Mouse (Mus musculus) left cerebral cortex, adult 18-20 months (tissue): ENCODE measurements at regions not wholly inside any gene's neighbourhood (a gene's known extent, or its start where the extent isn't known, plus 50 kb on each side); places are given as distances from the start of the nearest gene placed in this dataset.

Source experiments
- DNase-seq, 2 experiments: peaks; one replicate each; pipeline ENCODE4 v3.0.0; 2021 to 2022; ENCODE audit warnings: low spot score in 2 of 2, mixed read lengths in 1 of 2

DNA sequence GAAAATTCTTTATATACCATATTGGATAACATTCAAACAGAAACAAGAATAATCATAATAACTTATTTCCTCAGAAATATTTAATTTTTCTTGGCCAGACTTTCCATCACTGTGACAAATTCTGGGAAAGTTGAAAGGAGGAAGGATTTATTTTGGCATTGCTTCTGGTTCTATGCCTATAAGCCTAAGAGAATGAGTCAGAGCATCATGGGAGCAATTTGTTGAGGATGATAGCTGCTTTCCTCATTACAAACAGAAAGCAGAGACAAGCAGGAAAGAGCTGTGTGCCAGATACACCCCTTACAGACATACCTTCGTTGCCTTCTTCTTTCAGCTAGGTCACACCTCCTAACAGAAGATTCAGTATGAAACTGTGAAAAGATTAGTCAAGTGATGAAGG is 115.3 kb downstream of the Rgs21 start:
- DNase-seq, result no peak

DNA sequence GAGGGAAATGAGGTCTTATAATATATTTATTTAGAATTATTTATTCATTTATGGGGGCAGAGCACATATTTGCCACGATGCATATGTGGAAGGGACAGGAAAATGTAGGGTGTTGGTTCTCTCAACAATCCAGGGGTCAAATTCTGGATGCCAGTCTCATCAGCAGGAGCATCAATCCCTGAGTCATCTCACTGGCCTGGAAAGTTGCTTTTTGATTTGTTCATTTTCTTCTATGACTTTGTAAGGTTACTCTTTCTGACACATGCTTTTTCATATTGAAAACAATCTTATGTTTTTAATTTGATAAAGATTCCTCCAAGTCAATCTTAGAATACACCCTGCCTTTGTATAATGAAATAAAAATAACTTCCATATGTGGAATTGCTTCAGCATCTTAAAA is 115.7 kb downstream of the Rgs21 start:
- DNase-seq, result no peak

DNA sequence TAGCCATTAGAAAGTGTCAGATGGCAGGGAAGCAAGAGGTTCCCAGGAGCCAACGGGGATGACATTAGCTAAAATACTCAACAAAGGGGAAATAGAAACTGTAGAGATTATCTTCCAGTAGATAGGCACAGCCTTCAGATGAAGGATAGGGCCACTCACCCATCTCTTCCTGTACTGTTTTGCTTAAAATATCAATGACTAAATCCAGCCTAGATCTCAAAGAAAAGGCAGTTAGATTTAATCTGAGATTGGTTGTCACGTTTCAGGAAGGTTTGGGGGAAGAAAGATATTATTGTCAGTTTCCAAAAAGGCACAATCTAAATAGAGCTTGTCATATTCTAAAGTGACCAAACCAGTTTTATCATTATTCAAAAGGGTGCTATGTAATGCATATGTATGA is 130.8 kb downstream of the Rgs21 start:
- DNase-seq, result no peak

GRCm38 (mm10) chr1:144432816-144433215 is 134.7 kb downstream of the Rgs21 start:
- DNase-seq, result no peak

DNA sequence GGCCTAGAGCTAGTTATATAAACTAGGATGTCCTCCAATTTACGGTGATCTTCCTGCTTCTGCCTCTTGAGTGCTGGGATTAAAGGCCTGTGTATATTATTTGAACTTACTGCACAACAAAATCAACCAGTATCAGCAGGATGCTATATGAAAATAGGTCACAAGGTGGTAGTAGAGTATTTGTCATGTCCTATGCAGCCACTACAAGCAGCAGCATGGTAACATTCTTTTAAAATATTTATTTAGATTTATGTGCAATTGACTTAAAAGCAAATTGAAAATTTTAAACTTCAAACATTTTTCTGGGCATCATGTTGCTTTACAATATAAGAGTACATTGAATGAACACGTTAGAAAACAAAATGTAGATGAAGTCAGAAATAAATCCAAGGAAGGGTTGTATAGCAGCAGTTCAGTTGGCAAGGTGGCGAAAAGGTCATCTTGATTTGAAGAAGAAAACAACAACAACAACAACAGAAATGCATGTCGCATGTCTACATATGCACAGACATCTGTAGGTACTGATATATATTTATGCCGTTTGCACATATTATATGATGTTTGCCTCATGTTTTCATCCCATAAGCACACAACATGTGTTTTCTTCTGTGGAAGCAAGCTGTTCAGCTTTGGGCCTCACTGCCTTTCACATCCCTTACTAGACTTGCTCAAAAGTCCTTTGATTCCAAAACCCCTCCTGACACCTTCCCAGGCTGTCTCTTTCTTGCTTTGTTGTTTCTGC is 135.8 kb downstream of the Rgs21 start:
- DNase-seq, result no peak

DNA sequence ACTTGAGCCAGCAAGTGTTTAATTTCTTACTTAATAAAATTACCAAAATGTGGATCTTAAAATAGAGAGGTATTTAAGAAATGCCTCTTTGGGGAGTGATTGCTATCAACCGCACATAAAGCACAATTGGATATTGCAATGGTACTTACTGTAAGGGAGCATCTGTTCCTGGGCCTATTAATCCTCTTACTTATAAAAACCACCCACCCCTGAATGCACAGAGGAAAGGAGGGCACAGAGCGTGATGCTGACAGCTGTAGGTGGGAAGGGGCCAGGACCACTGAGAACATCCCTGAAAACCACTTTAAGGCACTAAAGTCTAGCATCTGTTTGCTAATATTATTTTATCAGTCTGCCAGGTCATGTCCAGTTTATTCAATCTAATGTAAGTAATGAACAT is 146.1 kb downstream of the Rgs21 start:
- DNase-seq, result no peak

GRCm38 (mm10) chr1:144406387-144407383 is 157.6 kb upstream of the Rgs1 start:
- peak; percentile 90 to 92 for DNase-seq

DNA sequence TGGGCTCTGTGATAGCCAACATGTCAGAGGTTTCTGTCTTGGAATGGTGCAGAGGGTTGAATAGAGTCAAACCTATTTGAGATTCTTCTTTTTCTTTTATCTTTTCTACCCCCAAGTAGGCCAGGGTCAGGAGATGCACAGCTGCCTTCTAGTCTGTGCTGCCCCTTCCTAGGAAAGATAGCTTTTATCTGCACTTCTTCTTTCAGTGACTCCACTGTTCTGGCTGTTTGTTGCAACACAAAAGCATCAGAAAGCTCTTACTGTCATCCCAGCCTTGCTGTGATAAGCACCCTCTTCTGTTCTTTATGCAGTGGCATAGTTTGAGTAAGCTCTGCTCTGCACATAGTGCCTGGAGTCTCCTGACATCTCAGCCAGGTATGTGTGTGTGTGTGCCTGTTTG is 156.7 kb upstream of the Rgs1 start:
- DNase-seq, result no peak

GRCm38 (mm10) chr1:144405031-144405430 is 156.0 kb upstream of the Rgs1 start:
- no peak for DNase-seq

GRCm38 (mm10) chr1:144379991-144380594 is 131.1 kb upstream of the Rgs1 start:
- DNase-seq, result no peak

DNA sequence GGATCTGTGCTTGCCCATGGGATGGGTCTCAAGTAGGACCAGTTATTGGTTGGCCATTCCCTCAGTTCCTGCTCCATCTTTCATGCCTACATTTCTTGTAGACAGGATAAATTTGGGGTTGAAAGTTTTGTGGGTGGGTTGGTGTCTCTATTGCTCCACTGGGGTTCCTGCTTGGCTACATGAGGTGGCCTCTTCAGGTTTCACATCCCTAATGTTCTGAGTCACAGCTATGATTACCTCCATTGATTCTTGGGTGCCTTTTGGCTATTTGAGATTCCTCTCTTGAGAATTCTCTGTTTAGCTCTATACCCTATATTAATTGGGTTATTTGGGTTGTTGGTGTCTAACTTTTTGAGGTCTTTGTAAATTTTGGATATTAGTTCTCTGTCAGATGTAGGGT is 125.1 kb upstream of the Rgs1 start:
- no peak for DNase-seq

DNA sequence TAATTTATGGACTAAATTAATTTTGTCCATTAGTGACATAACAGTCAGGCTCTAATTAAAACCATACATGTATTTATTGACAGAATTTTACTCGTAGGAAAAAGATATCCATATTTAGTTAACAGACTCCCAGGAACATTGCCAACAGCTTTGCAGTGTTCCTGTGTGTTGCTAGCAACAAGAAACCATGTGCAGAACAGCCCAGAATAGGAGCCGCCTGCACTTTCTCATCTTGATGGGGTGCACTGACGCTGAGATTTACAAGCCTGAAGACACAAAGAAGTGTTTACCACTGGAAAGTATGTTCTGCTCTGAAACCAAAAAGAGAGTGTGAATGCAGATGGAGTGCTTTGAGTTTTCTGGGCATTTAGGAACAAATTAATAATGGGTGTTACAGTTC is 118.5 kb upstream of the Rgs1 start:
- peak; percentile 42 to 66 for DNase-seq

GRCm38 (mm10) chr1:144355560-144356310 is 106.7 kb upstream of the Rgs1 start:
- no peak for DNase-seq

DNA sequence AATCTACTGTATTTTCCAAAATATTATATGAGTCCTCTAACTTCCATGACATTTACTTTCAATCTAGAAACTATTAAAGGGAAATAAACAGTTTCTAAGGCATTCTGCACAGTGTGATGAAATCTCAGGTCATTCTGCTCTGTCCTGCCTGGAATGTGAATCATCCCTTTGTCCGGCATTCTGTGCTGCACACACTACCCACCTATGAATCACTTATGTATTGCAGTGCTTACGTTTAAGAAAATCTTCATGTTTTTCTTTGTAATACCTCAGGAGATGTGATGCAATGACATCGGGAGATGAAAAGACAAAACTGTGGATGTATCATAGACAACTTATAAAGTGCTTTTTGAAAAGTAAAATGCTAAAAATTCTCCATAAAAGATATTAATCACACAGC is 106.0 kb upstream of the Rgs1 start:
- no peak for DNase-seq

- no peak for DNase-seq
Observed at GRCm38 (mm10) chr1:144353320-144353719, 104.3 kb upstream of the Rgs1 start.

GRCm38 (mm10) chr1:144343820-144344219 is 94.8 kb upstream of the Rgs1 start:
- no peak for DNase-seq

GRCm38 (mm10) chr1:144343299-144343698 is 94.3 kb upstream of the Rgs1 start:
- peak; percentile 3 to 7 for DNase-seq

- DNase-seq, result no peak
Observed at GRCm38 (mm10) chr1:144337572-144337971, 88.5 kb upstream of the Rgs1 start.

- DNase-seq, result no peak
Observed at GRCm38 (mm10) chr1:144330365-144331050, 81.5 kb upstream of the Rgs1 start.

GRCm38 (mm10) chr1:144319406-144319805 is 70.4 kb upstream of the Rgs1 start:
- DNase-seq, result no peak

- DNase-seq, result no peak
Observed at GRCm38 (mm10) chr1:144318289-144318688, 69.2 kb upstream of the Rgs1 start.
